Mouse (Mus musculus): ENCODE results near the gene Tnfaip6. TPM values are rescaled to one million over a fixed set of nuclear protein-coding genes. Genes with fewer than 3 reads are reported as not detected.
A peak's percentile ranks its signal among the peaks of the same experiment; 100 is the strongest.

Tnfaip6 gene
- polyA plus RNA-seq, 1 experiment from 2014 or later = 46.7 TPM

GRCm38 (mm10) chr2:52034601-52035000 lies 3.2 kb upstream of the Tnfaip6 start:
- Histone ChIP-seq H3K27me3 (no peaks in the 10 kb centered on the region), H3K36me3 (no peaks in the 10 kb centered on the region), H3K9ac (no peak overlapping the region), H3K4me2 (no peak overlapping the region), H3K27ac (no peak overlapping the region), H3K4me3 (no peak overlapping the region), H3K9me3 (no peaks in the 10 kb centered on the region), H3K4me1 (peaks cover 8% of the 10 kb centered on the region)
- WGBS = 68% methylated on average over 4 of the region's 4 CpGs
- no peak for ATAC-seq (ENCODE audit: insufficient number of reproducible peaks, low FRiP score, low TSS enrichment, low read depth)

DNA sequence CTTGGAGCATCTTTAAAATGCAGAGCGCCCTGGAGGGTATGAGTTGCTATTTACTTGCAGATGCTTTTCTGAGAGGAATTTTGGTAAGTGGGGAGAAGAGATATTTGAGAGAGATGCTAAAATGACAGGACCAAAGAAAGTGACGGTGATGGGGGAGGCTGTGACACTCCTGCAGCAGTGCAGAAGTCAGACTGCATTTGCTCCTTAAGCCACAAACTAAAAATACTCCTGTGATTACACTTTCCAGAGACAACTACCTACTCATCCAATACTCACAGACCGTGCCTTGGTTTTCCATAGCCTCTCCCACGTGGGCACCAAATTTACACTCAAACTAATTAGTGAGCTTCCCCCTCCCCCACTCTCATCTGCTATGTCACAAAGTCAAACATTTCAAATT lies 2.7 kb upstream of the Tnfaip6 start:
- no peaks in the 10 kb centered on the region for H3K27me3 ChIP-seq
- no peaks in the 10 kb centered on the region for H3K9me3 ChIP-seq
- no peak overlapping the region for H3K4me2 ChIP-seq
- H3K9ac ChIP-seq = no peak overlapping the region
- H3K4me1 ChIP-seq = peaks cover 8% of the 10 kb centered on the region
- 60% methylated on average over 4 of the region's 4 CpGs for WGBS
- H3K27ac ChIP-seq = no peak overlapping the region
- ATAC-seq (ENCODE audit: insufficient number of reproducible peaks, low FRiP score, low TSS enrichment, low read depth) = no peak
- H3K4me3 ChIP-seq = no peak overlapping the region
- no peaks in the 10 kb centered on the region for H3K36me3 ChIP-seq

DNA sequence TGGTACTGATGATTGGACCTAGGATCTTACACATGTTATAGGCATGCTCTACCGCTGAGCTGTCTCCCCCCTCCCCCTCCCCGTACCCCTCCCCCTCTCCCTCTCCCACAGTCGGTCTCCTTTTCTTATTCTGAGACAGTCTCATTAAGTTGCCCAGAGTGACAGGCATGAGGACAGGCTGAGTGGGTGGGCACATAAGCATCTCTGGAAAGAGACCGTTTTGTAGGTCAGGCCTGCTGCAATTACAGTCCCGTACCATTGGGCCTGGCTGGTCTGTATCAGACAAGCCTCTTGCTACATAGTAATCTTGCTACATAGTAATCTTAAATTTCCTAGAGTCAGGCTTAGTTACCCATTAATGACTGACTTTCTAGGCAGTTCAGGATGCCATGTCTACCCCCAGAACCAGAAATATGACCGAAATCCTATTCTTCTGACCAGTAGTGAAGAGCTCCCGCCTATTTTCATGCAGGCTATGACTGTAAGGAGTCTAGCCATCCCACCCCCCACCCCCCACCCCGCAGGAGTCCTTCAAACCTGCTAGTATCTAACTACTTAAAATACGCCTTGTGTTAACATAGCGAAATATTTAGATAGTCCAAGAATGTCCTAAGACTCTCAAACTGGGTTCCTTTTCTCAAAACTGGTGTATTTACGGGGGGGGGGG lies 747 bp upstream of the Tnfaip6 start:
- no peak overlapping the region for H3K9ac ChIP-seq
- H3K4me2 ChIP-seq = peak overlapping the region; percentile 54
- H3K27ac ChIP-seq = no peak overlapping the region
- no peaks in the 10 kb centered on the region for H3K27me3 ChIP-seq
- no peak overlapping the region for H3K4me3 ChIP-seq
- ATAC-seq (ENCODE audit: insufficient number of reproducible peaks, low FRiP score, low TSS enrichment, low read depth) = no peak
- no peaks in the 10 kb centered on the region for H3K9me3 ChIP-seq
- WGBS = 48% methylated on average over 10 of the region's 11 CpGs
- H3K36me3 ChIP-seq = no peaks in the 10 kb centered on the region
- H3K4me1 ChIP-seq = peaks cover 8% of the 10 kb centered on the region

- Histone ChIP-seq H3K4me2 (peak overlapping the region; percentile 54), H3K27me3 (no peaks in the 10 kb centered on the region), H3K9ac (0 out of 2 replicates have a peak overlapping the region, but pooled peaks have one; percentile 1), H3K4me1 (peaks cover 8% of the 10 kb centered on the region), H3K4me3 (peak overlapping the region; percentile 51), H3K9me3 (no peaks in the 10 kb centered on the region), H3K27ac (0 out of 2 replicates have a peak overlapping the region, but pooled peaks have one; percentile 50), H3K36me3 (no peaks in the 10 kb centered on the region)
- ATAC-seq (ENCODE audit: insufficient number of reproducible peaks, low FRiP score, low TSS enrichment, low read depth) = no peak
- WGBS = 17% methylated on average over 5 of the region's 5 CpGs
Measured at GRCm38 (mm10) chr2:52038558-52038957, 749 bp downstream of the Tnfaip6 start.

- Histone ChIP-seq H3K27ac (peak overlapping the region; percentile 77), H3K9me3 (no peaks in the 10 kb centered on the region), H3K4me1 (peaks cover 8% of the 10 kb centered on the region), H3K4me2 (peak overlapping the region; percentile 54), H3K36me3 (peaks cover 4% of the 10 kb centered on the region; the same call in 1 of the 2 replicates), H3K27me3 (no peaks in the 10 kb centered on the region), H3K9ac (no peak overlapping the region), H3K4me3 (peak overlapping the region; percentile 51)
- no peak for ATAC-seq (ENCODE audit: insufficient number of reproducible peaks, low FRiP score, low TSS enrichment, low read depth)
- WGBS = 21% methylated on average over 8 of the region's 8 CpGs
Measured at GRCm38 (mm10) chr2:52039083-52039801, 1.4 kb downstream of the Tnfaip6 start.

DNA sequence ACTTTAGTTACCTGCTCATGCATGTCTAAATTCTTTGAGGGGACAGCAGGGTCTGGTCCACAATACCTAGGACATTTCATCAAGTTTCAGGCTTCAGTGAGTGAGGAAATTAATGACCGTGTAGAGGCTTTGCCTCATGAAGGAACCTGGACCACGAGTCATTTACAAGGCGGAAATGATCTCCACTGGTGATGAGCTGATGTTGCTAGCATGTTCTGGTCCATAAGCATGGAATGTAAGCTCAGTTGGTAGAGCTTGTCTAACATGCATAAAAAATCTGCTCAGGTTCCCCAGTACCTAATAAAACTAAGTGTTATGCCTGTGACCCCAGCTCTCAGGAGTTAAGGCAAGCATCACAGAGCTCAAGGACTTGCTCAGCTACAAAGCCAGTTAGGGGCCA lies 4.3 kb downstream of the Tnfaip6 start:
- no peak for ATAC-seq (ENCODE audit: insufficient number of reproducible peaks, low FRiP score, low TSS enrichment, low read depth)
- no peak overlapping the region for H3K4me3 ChIP-seq
- no peaks in the 10 kb centered on the region for H3K9me3 ChIP-seq
- H3K27ac ChIP-seq = no peak overlapping the region
- no peak overlapping the region for H3K4me2 ChIP-seq
- H3K9ac ChIP-seq = no peak overlapping the region
- 45% methylated on average over 3 of the region's 3 CpGs for WGBS
- H3K4me1 ChIP-seq = peaks cover 6% of the 10 kb centered on the region
- H3K27me3 ChIP-seq = no peaks in the 10 kb centered on the region
- peaks cover 11% of the 10 kb centered on the region; the same call in 1 of the 2 replicates for H3K36me3 ChIP-seq

GRCm38 (mm10) chr2:52042714-52043113 lies 4.9 kb downstream of the Tnfaip6 start:
- 76% methylated on average over 5 of the region's 5 CpGs for WGBS
- H3K4me1 ChIP-seq = peaks cover 3% of the 10 kb centered on the region
- H3K27me3 ChIP-seq = no peaks in the 10 kb centered on the region
- ATAC-seq (ENCODE audit: insufficient number of reproducible peaks, low FRiP score, low TSS enrichment, low read depth) = no peak
- no peak overlapping the region for H3K27ac ChIP-seq
- no peaks in the 10 kb centered on the region for H3K9me3 ChIP-seq
- no peak overlapping the region for H3K4me3 ChIP-seq
- no peak overlapping the region for H3K9ac ChIP-seq
- no peak overlapping the region for H3K4me2 ChIP-seq
- peaks cover 16% of the 10 kb centered on the region; the same call in 1 of the 2 replicates for H3K36me3 ChIP-seq

- Histone ChIP-seq H3K27me3 (no peaks in the 10 kb centered on the region), H3K4me2 (no peak overlapping the region), H3K9me3 (no peaks in the 10 kb centered on the region), H3K9ac (no peak overlapping the region), H3K27ac (no peak overlapping the region), H3K4me1 (peaks cover 3% of the 10 kb centered on the region), H3K36me3 (peaks cover 22% of the 10 kb centered on the region; the same call in 1 of the 2 replicates), H3K4me3 (no peak overlapping the region)
- no peak for ATAC-seq (ENCODE audit: insufficient number of reproducible peaks, low FRiP score, low TSS enrichment, low read depth)
- WGBS = 65% methylated on average over 11 of the region's 11 CpGs
Measured at GRCm38 (mm10) chr2:52043485-52043884, 5.7 kb downstream of the Tnfaip6 start.

DNA sequence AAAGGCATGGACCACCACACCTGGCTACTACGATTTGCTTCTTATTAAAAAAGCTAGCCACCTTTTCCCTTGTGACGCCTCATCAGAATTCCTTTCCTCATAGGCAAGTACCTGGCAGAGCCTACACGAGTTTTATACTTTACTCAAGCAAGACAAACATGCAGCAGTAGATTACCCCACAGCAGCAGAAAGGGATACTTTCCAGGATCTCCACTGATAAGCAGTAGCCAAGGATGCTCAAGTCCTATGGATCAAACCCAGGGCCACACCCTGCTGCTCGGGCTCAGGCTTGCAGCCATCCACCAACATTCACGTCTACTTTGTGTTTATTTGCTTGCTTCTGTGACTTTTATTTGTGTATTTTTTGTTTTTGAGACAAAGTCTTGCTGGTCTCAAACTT lies 8.2 kb downstream of the Tnfaip6 start:
- no peak overlapping the region for H3K4me2 ChIP-seq
- peaks cover 29% of the 10 kb centered on the region for H3K36me3 ChIP-seq
- no peaks in the 10 kb centered on the region for H3K9me3 ChIP-seq
- no peak overlapping the region for H3K9ac ChIP-seq
- no peaks in the 10 kb centered on the region for H3K4me1 ChIP-seq
- no peak overlapping the region for H3K27ac ChIP-seq
- WGBS = 74% methylated on average over 5 of the region's 5 CpGs
- H3K27me3 ChIP-seq = no peaks in the 10 kb centered on the region
- ATAC-seq (ENCODE audit: insufficient number of reproducible peaks, low FRiP score, low TSS enrichment, low read depth) = no peak
- no peak overlapping the region for H3K4me3 ChIP-seq

GRCm38 (mm10) chr2:52050823-52051222 lies 13.0 kb downstream of the Tnfaip6 start:
- no peaks in the 10 kb centered on the region for H3K9me3 ChIP-seq
- H3K4me2 ChIP-seq = no peak overlapping the region
- no peak overlapping the region for H3K27ac ChIP-seq
- H3K4me1 ChIP-seq = no peaks in the 10 kb centered on the region
- no peak overlapping the region for H3K4me3 ChIP-seq
- WGBS = 94% methylated on average over 11 of the region's 11 CpGs
- H3K9ac ChIP-seq = no peak overlapping the region
- peaks cover 38% of the 10 kb centered on the region for H3K36me3 ChIP-seq
- ATAC-seq (ENCODE audit: insufficient number of reproducible peaks, low FRiP score, low TSS enrichment, low read depth) = no peak
- no peaks in the 10 kb centered on the region for H3K27me3 ChIP-seq

DNA sequence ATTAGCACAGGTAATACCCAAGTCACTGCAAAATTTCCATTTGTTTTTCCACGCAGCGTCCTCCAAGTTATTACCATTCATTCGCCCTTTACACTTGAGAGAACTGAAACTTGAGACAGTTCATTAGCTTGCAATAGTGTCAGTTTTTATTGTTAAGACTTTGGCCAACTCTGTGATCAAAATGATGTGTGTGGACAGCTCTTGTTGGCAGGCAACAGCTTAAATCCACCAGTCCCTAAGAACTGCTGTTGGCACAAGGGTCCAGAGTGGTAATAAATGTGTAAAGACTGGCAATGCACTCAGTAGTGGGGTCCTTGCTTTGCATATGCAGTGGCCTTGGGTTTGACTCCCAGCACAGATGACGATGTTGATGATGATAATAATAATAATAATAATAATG lies 14.5 kb downstream of the Tnfaip6 start:
- H3K27me3 ChIP-seq = no peaks in the 10 kb centered on the region
- H3K27ac ChIP-seq = no peak overlapping the region
- H3K4me1 ChIP-seq = no peaks in the 10 kb centered on the region
- H3K9ac ChIP-seq = no peak overlapping the region
- H3K4me3 ChIP-seq = no peak overlapping the region
- no peaks in the 10 kb centered on the region for H3K9me3 ChIP-seq
- WGBS = 73% methylated on average over 4 of the region's 4 CpGs
- no peak overlapping the region for H3K4me2 ChIP-seq
- no peak for ATAC-seq (ENCODE audit: insufficient number of reproducible peaks, low FRiP score, low TSS enrichment, low read depth)
- H3K36me3 ChIP-seq = peaks cover 29% of the 10 kb centered on the region

DNA sequence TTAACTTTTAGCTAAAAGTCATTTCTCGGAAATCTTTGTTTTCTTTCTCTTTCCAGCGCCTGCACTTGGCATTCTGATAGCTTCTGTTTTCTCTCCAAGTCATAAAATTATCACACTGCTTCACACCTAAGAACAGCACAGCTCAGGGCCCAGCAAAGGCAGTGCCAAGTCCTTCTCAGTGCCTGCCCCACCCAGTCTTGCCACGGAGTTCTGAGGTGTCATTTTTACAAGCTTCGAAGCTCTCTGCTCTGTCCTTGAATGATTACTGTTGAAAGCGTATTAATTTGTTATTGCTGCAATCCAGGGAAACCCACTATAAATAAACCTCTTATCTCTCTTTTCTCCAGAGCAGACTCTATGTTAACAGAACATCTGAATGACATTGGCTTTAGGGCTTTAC lies 15.7 kb downstream of the Tnfaip6 start:
- Histone ChIP-seq H3K9me3 (no peaks in the 10 kb centered on the region), H3K4me1 (no peaks in the 10 kb centered on the region), H3K27ac (no peak overlapping the region), H3K4me3 (no peak overlapping the region), H3K36me3 (peaks cover 21% of the 10 kb centered on the region), H3K4me2 (no peak overlapping the region), H3K27me3 (no peaks in the 10 kb centered on the region), H3K9ac (no peak overlapping the region)
- 35% methylated on average over 5 of the region's 5 CpGs for WGBS
- no peak for ATAC-seq (ENCODE audit: insufficient number of reproducible peaks, low FRiP score, low TSS enrichment, low read depth)

Data from limb, embryonic 15.5 days (tissue).